In genomic region chr6:115852446-115853090, GRCm38 (mm10) we compare ENCODE assay signal across 8 mouse cellular contexts. TPM values are rescaled to one million over a fixed set of nuclear protein-coding genes. Genes with fewer than 3 reads are reported as not detected.
A peak's percentile ranks its signal among the peaks of the same experiment; 100 is the strongest.
DNase-seq lines count a peak whose midpoint lies in the region; ATAC-seq and TF ChIP-seq lines count a peak whose summit lies in the region.

No protein-coding gene starts in this region.

- peaks cover 3% of the 10 kb centered on the region for H3K36me3 ChIP-seq in neural tube, embryonic 11.5 days (ENCODE audit: control insufficient read depth, insufficient read depth, low read length)
- H3K36me3 ChIP-seq in intestine, postnatal 0 days (ENCODE audit: control insufficient read depth, insufficient read depth), result no peaks in the 10 kb centered on the region
- H3K36me3 ChIP-seq in neural tube, embryonic 15.5 days, result 0 out of 2 replicates have a peak, but pooled peaks cover 2% of the 10 kb centered on the region

- H3K9ac ChIP-seq in neural tube, embryonic 11.5 days (ENCODE audit: low read length), result peak overlapping the region; percentile 69
- peak overlapping the region; percentile 48; the same call in 1 of the 2 replicates for H3K9ac ChIP-seq in intestine, postnatal 0 days (ENCODE audit: low read depth, low read length)
- H3K9ac ChIP-seq in neural tube, embryonic 15.5 days (replicated peaks), result peak overlapping the region; percentile 56

- TF ChIP-seq CTCF in cerebellum, adult 2 months (IDR thresholded peaks at IDR 0.05; ENCODE audit: borderline replicate concordance, insufficient read depth, low read depth, low read length), result no peak
- TF ChIP-seq CTCF in intestine, postnatal 0 days (IDR thresholded peaks at IDR 0.05; ENCODE audit: low read depth), result no peak

- H3K27me3 ChIP-seq in cerebellum, adult 2 months (ENCODE audit: control insufficient read depth, insufficient read depth, low read length), result no peaks in the 10 kb centered on the region
- H3K27me3 ChIP-seq in neural tube, embryonic 11.5 days (ENCODE audit: control insufficient read depth, insufficient read depth, low read length), result no peaks in the 10 kb centered on the region
- H3K27me3 ChIP-seq in intestine, postnatal 0 days (replicated peaks; ENCODE audit: control insufficient read depth, insufficient read depth, low read length), result no peaks in the 10 kb centered on the region
- H3K27me3 ChIP-seq in neural tube, embryonic 15.5 days (replicated peaks), result no peaks in the 10 kb centered on the region

- intact Hi-C loops in left cerebral cortex, postnatal 4 days (cut with DNase I), result loop anchor here (5.0 kb wide), 1 partner anchor 45 kb away; the partner anchor contains the start of gene Rpl32

- ATAC-seq in neural tube, embryonic 11.5 days (ENCODE audit: insufficient read depth, low FRiP score, low TSS enrichment), result no peak
- no peak for ATAC-seq in intestine, postnatal 0 days
- no peak for ATAC-seq in neural tube, embryonic 15.5 days (ENCODE audit: low FRiP score)

- no peaks in the 10 kb centered on the region for H3K9me3 ChIP-seq in neural tube, embryonic 11.5 days (ENCODE audit: control insufficient read depth, low read length)
- H3K9me3 ChIP-seq in intestine, postnatal 0 days (ENCODE audit: control insufficient read depth), result no peaks in the 10 kb centered on the region
- H3K9me3 ChIP-seq in neural tube, embryonic 15.5 days (replicated peaks), result no peaks in the 10 kb centered on the region

- H3K4me2 ChIP-seq in neural tube, embryonic 11.5 days (ENCODE audit: low read depth), result peak overlapping the region; percentile 69
- peak overlapping the region; percentile 86 for H3K4me2 ChIP-seq in intestine, postnatal 0 days (replicated peaks; ENCODE audit: low read depth)
- H3K4me2 ChIP-seq in neural tube, embryonic 15.5 days, result peak overlapping the region; percentile 88

- H3K27ac ChIP-seq in cerebellum, adult 2 months (ENCODE audit: insufficient read depth, low read length), result 0 out of 2 replicates have a peak overlapping the region, but pooled peaks have one; percentile 19
- H3K27ac ChIP-seq in neural tube, embryonic 11.5 days (ENCODE audit: low read depth, low read length), result peak overlapping the region; percentile 74
- peak overlapping the region; percentile 78 for H3K27ac ChIP-seq in intestine, postnatal 0 days (ENCODE audit: low read depth, low read length)
- peak overlapping the region; percentile 85 for H3K27ac ChIP-seq in neural tube, embryonic 15.5 days (replicated peaks)

- DNase-seq in cerebellum, adult 2 months, result no peak
- DNase-seq in cerebellum, postnatal 36 days, result no peak
- DNase-seq in neural tube, embryonic 11.5 days (ENCODE audit: low spot score), result no peak
- DNase-seq in neural tube, embryonic 10.5 days (ENCODE audit: extremely low spot score, low spot score), result no peak
- no peak for DNase-seq in right cerebral cortex, postnatal 25 days
- no peak for DNase-seq in left cerebral cortex, postnatal 4 days

- peak overlapping the region; percentile 88 for H3K4me3 ChIP-seq in cerebellum, adult 2 months (replicated peaks; ENCODE audit: insufficient read depth, low read depth, low read length)
- peak overlapping the region; percentile 55 for H3K4me3 ChIP-seq in neural tube, embryonic 11.5 days (ENCODE audit: low read depth, low read length)
- peak overlapping the region; percentile 57 for H3K4me3 ChIP-seq in intestine, postnatal 0 days (ENCODE audit: low read depth, low read length)
- peak overlapping the region; percentile 68 for H3K4me3 ChIP-seq in neural tube, embryonic 15.5 days (replicated peaks)

- H3K4me1 ChIP-seq in cerebellum, adult 2 months (ENCODE audit: control insufficient read depth, insufficient read depth, low read length), result no peaks in the 10 kb centered on the region
- peaks cover 3% of the 10 kb centered on the region; the same call in 1 of the 2 replicates for H3K4me1 ChIP-seq in neural tube, embryonic 11.5 days (ENCODE audit: control insufficient read depth, insufficient read depth, low read length)
- H3K4me1 ChIP-seq in intestine, postnatal 0 days (replicated peaks; ENCODE audit: control insufficient read depth, insufficient read depth, low read length), result no peaks in the 10 kb centered on the region
- H3K4me1 ChIP-seq in neural tube, embryonic 15.5 days, result peaks cover 16% of the 10 kb centered on the region

- 6% methylated on average over 20 of the region's 20 CpGs for WGBS in cerebellum, adult 2 months
- 6% methylated on average over 20 of the region's 20 CpGs for WGBS in neural tube, embryonic 11.5 days
- 4% methylated on average over 20 of the region's 20 CpGs for WGBS in intestine, postnatal 0 days
- WGBS in neural tube, embryonic 15.5 days, result 6% methylated on average over 20 of the region's 20 CpGs

- no peak for TF ChIP-seq POLR2A in cerebellum, adult 2 months (IDR thresholded peaks at IDR 0.05; ENCODE audit: borderline replicate concordance, insufficient read depth, low read length)

RNA-seq across cellular contexts. Expression of gene Mbd4, which starts 0.6 kb away (rescaled TPM):
- 9.5 and 10.9 TPM in 2 replicates for polyA plus RNA-seq in cerebellum, adult 2 months (2012; rRNA removed)
- polyA plus RNA-seq in neural tube, embryonic 11.5 days (2014; fragmentation: Nextera tagmentation; extraction: Ambion mirVana), result 19.7 and 20.8 TPM in 2 replicates
- polyA plus RNA-seq in intestine, postnatal 0 days (2015; fragmentation: Nextera tagmentation; extraction: Ambion mirVana), result 3.4 and 3.5 TPM in 2 replicates
- polyA plus RNA-seq in neural tube, embryonic 15.5 days (2015; fragmentation: Nextera tagmentation; extraction: Ambion mirVana), result 10.4 and 14.5 TPM in 2 replicates
- 1 to 10 TPM; 6.4 to 7.1 TPM for total RNA-seq in left cerebral cortex, postnatal 4 days (2021)

RNA-seq across cellular contexts. Expression of gene Ift122, which starts 0.7 kb away (rescaled TPM):
- 22.3 TPM in 2 replicates for polyA plus RNA-seq in cerebellum, adult 2 months (2012; rRNA removed)
- polyA plus RNA-seq in neural tube, embryonic 11.5 days (2014; fragmentation: Nextera tagmentation; extraction: Ambion mirVana), result 24.4 and 31.6 TPM in 2 replicates
- polyA plus RNA-seq in intestine, postnatal 0 days (2015; fragmentation: Nextera tagmentation; extraction: Ambion mirVana), result 3.0 and 3.1 TPM in 2 replicates
- polyA plus RNA-seq in neural tube, embryonic 15.5 days (2015; fragmentation: Nextera tagmentation; extraction: Ambion mirVana), result 28.2 and 30.1 TPM in 2 replicates
- 10 to 100 TPM; 28.9 to 35.8 TPM for total RNA-seq in left cerebral cortex, postnatal 4 days (2021)

RNA-seq across cellular contexts. Expression of gene Efcab12, which starts 14.4 kb away (rescaled TPM):
- polyA plus RNA-seq in cerebellum, adult 2 months (2012; rRNA removed), result 5.1 and 5.8 TPM in 2 replicates
- 0.80 and 1.4 TPM in 2 replicates for polyA plus RNA-seq in neural tube, embryonic 11.5 days (2014; fragmentation: Nextera tagmentation; extraction: Ambion mirVana)
- 0.05 and 0.18 TPM in 2 replicates for polyA plus RNA-seq in intestine, postnatal 0 days (2015; fragmentation: Nextera tagmentation; extraction: Ambion mirVana)
- polyA plus RNA-seq in neural tube, embryonic 15.5 days (2015; fragmentation: Nextera tagmentation; extraction: Ambion mirVana), result 2.7 and 3.0 TPM in 2 replicates
- 1 to 10 TPM; 3.0 to 3.6 TPM for total RNA-seq in left cerebral cortex, postnatal 4 days (2021)

RNA-seq across cellular contexts. Expression of gene Rpl32, which starts 44.0 kb away (rescaled TPM):
- 680 and 720 TPM in 2 replicates for polyA plus RNA-seq in cerebellum, adult 2 months (2012; rRNA removed)
- polyA plus RNA-seq in neural tube, embryonic 11.5 days (2014; fragmentation: Nextera tagmentation; extraction: Ambion mirVana), result 1,610 and 1,750 TPM in 2 replicates
- 1,370 and 1,375 TPM in 2 replicates for polyA plus RNA-seq in intestine, postnatal 0 days (2015; fragmentation: Nextera tagmentation; extraction: Ambion mirVana)
- 1,019 and 1,216 TPM in 2 replicates for polyA plus RNA-seq in neural tube, embryonic 15.5 days (2015; fragmentation: Nextera tagmentation; extraction: Ambion mirVana)
- total RNA-seq in left cerebral cortex, postnatal 4 days (2021), result 100 to 1,000 TPM; 842 to 903 TPM

Comparison
In these comparisons a context has a peak if more than half of its experiments do, and no peak if none do; other contexts are left out.
1. H3K27ac ChIP-seq: peak in every context shown above with its lines; median percentile 85 in neural tube, embryonic 15.5 days; 78 in intestine, postnatal 0 days; 74 in neural tube, embryonic 11.5 days; 19 in cerebellum, adult 2 months.